Mouse (Mus musculus): ENCODE measurements around the gene Eci3. TPM values are rescaled to one million over a fixed set of nuclear protein-coding genes. Genes with fewer than 3 reads are reported as not detected.
"Not testable (repeated sequence)": the region's sequence is repeated elsewhere in the genome, so short reads cannot be mapped to it uniquely, and the experiment has no call there.

Eci3 gene
- total RNA-seq, 2 experiments from 2014 or later, result 0.44 to 0.66 TPM

DNA sequence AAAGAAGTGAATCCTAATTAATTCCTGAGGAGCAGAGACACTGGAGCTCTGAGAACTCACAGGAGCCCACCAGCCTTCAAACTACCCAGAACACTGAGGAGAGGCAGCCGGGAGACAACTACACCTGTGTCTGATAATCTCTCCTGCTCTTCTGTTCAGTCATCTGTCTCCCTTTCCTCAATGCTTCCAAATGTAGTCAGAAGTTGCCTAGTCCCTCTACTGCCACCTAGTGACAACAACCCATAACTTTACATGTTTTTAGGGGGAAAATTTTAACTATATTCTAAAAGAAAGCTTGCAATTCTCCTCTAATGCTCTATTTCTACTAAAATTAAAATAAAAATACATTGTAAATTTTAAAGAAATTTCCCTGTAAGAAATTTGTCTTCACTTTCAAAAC is 9.5 kb upstream of the Eci3 start:
- Histone ChIP-seq H3K27ac (no peak overlapping the region), H3K4me3 (no peak overlapping the region)
- peak; percentile 68 for TF ChIP-seq CTCF (IDR thresholded peaks at IDR 0.05)
- DNase-seq (ENCODE audit: extremely low spot score in 1 of 2, low spot score in 2 of 2), result no peak
- intact Hi-C loops (cut with DNase I), result loop anchor here (2.0 kb wide), 1 partner anchor 60 kb away; no protein-coding TSS in a partner anchor

DNA sequence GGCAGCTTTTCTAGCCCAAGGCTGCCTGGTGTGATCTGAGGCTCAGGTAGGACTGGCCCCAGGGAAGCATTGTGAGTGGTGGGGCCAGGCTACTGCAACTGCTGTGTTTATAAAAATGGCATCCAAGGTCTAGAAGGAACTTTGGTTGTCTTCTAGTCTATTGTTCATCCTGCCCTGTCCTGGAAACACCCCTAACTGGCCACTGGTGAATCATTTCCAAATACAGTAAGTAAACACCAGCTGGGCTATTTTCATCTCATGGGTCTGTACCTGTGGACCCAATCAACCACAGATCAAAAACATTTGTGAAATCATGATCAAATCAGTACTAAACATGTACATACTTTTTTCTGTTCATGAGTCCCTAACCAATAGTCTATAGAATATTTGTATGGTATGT is 8.8 kb upstream of the Eci3 start:
- H3K4me3 ChIP-seq; H3K27ac ChIP-seq; DNase-seq (ENCODE audit: extremely low spot score in 1 of 2, low spot score in 2 of 2): not testable (repeated sequence)
- intact Hi-C loops (cut with DNase I), result loop anchor here (2.0 kb wide), 1 partner anchor 60 kb away; no protein-coding TSS in a partner anchor

DNA sequence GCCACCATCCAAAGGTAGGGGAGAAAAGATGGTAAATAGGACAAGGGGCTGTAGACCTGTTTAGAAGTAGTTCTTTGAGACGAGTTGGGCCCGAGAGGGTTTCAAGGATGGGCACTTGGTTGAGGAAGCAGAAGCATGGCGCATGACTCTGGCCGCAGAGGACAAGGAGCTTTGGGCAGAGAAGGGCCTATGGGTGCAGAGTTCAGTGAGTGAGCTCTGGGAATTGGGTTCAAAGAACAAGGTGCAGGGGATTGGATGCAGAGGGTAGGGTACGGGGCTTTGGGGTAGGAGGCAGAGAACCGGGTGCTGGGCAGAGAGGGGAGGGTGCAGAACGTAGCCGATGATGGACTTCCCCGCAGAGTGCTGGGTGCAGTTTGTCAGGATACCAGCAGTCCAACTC is 2.0 kb upstream of the Eci3 start:
- intact Hi-C loops (cut with DNase I); DNase-seq (ENCODE audit: extremely low spot score in 1 of 2, low spot score in 2 of 2); H3K27ac ChIP-seq; H3K4me3 ChIP-seq: not testable (repeated sequence)

DNA sequence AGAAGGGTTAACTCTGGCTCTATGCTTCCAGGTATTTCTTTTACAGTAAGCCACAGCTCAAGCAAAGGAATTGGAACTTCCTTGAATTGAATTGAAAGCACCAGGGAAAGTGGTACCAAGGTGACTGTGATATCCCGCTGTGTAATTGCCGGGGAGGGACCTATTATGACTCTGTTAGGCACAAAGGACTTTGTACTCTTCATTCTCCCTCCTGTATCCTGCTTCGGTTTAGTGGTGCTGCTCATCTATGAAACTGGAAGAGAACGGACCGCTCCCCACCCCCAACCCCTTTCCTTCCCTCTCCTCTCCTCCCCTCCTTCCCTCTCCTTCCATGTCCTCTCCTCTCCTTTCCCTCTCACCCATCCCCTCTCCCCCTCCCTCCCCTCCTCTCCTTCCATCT is 1.3 kb upstream of the Eci3 start:
- H3K4me3 ChIP-seq, result peak overlapping the region; percentile 36

DNA sequence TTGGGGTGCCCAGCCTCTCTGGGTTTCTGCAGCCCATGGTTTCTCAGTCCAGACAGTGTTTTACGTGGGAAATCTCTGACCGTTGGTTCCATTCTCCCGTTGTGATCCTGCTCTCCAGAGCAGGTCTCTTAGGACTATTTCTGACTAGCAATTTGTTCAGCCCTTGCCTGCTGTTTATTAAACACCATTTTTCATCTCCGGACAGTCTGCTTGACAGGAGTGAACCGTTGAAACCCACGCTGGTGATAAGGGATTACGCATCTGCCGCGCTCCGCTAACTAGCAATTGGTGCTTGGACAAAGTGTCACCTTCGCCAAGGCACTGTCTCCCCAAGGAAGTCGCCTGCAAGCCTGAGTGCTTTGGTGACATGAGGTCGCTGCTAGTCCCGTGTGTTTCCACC is 809 bp upstream of the Eci3 start:
- intact Hi-C loops (cut with DNase I), result no loop called here
- DNase-seq (ENCODE audit: extremely low spot score in 1 of 2, low spot score in 2 of 2), result no peak
- TF ChIP-seq CTCF (IDR thresholded peaks at IDR 0.05), result no peak
- H3K4me3 ChIP-seq, result peak overlapping the region; percentile 36
- H3K27ac ChIP-seq, result no peak overlapping the region

More for the DNA sequence above, 1.3 kb upstream of the Eci3 start:
- intact Hi-C loops (cut with DNase I), result no loop called here
- no peak for TF ChIP-seq CTCF (IDR thresholded peaks at IDR 0.05)
- DNase-seq (ENCODE audit: extremely low spot score in 1 of 2, low spot score in 2 of 2), result no peak
- H3K27ac ChIP-seq, result no peak overlapping the region

DNA sequence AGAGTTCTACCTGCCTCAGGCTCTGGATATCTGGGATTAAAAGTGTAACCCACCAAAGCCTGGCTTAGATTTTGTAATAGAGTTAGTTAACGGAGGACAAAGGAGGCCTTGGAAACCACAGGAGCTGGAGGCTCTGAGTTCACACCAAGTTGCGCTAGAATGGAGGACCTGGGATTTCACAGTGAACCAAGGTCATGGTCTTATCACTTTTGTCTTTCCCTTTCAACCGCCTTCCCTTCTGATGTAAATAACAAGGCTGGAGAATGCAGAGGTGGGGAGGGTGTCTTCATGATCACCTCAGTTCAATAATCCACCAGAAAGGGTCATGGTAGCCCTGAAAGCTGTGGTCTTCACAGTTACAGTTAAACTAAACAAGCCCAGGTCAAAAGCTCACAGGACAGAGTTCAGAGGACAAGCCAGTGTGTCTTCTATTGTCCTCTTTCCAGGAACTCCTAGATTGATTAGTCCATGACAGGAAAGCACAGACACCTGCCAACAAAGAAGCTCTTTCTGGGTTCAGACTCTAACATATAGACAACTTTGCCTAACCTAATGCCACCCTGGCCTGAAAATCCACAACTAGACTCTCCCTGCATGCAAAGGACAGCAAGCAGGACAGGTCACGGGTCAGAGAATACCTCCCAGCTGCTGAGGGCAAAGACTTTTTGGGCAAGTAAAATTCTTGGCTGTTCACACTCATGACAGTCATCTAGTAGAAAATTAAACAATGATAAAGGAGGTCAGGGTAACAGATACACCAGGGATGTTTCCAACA is 2.4 kb downstream of the Eci3 start:
- intact Hi-C loops (cut with DNase I), result no loop called here
- DNase-seq (ENCODE audit: extremely low spot score in 1 of 2, low spot score in 2 of 2), result no peak
- TF ChIP-seq CTCF (IDR thresholded peaks at IDR 0.05), result no peak
- Histone ChIP-seq H3K4me3 (no peak overlapping the region), H3K27ac (no peak overlapping the region)

DNA sequence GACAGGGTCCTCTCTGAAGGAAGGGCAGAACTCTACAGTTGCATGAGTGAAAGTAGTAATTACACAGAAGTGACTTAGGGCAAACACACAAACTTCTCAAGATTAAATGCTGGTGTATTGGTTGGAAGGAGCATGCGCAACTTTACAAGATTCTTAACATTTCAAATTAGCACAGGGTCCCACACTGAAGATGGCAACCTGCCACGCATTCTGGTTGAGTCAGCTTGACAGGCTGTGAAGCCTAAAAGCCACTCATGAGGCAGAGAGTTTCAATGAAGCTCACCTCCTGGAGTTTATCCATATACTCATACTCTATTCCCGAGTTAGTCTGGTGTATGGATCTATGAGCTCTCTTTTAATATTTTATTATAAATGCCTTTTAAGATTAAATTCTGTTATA is 5.5 kb downstream of the Eci3 start:
- H3K4me3 ChIP-seq; intact Hi-C loops (cut with DNase I); DNase-seq (ENCODE audit: extremely low spot score in 1 of 2, low spot score in 2 of 2); H3K27ac ChIP-seq: not testable (repeated sequence)

DNA sequence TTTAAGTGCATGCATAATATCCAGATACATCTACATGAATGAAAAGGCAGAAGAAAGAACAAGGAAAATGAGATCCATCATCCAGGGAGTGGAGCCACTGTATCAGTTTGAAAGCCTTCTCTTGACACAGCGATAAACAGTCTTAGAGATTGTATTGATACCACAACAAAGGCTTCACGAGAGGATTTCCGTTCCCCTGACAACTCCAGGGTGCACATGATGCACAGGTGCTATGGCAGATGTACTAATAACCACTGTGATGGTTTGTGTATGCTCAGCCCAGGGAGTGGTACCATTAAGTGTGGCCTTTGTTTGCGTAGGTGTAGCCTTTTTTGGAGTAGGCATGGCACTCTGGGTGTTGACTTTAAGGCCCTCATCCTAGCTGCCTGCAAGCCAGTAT is 6.7 kb downstream of the Eci3 start:
- intact Hi-C loops (cut with DNase I), result no loop called here
- no peak for DNase-seq (ENCODE audit: extremely low spot score in 1 of 2, low spot score in 2 of 2)

DNA sequence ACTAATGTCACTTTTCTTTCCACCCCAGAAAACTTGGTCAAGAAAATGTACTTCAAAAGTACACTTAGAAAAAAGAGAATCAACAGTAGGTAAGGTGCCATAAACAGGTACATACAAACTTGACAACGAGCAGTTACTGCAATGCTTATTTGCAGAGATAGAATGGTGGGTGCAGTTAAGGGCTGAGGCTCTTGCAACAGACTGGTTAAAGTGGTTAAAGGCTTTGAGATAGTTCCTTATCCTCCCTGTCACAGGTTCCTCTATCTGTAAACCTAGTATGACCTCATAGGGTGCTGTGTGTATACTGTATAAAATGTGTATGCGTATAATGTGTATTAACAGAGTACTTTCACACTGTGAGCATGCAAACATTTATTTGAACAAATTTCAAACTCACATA is 12.2 kb downstream of the Eci3 start:
- DNase-seq (ENCODE audit: extremely low spot score in 1 of 2, low spot score in 2 of 2); H3K27ac ChIP-seq; H3K4me3 ChIP-seq; intact Hi-C loops (cut with DNase I): not testable (repeated sequence)

More for the DNA sequence above, 6.7 kb downstream of the Eci3 start:
- Histone ChIP-seq H3K4me3 (no peak overlapping the region), H3K27ac (no peak overlapping the region)
- no peak for TF ChIP-seq CTCF (IDR thresholded peaks at IDR 0.05)

DNA sequence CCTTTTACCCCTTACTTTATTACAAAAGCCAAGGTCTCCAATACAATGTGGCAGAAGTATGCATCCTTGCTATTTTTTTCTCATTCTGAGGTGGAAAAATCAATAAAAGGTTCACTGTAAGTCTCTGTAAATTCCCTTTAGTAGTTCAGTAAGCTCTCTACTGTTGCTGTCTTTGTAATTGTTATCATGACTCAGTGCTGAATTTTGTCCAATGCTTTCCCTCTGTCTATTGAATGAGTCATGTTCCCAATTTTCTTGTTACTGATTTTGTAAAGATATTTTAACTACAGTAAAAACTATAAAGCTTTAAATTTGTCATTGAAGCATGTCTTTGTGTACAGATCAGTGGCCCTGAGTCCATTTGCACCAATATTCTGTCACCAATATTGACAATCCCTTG is 21.2 kb downstream of the Eci3 start:
- DNase-seq (ENCODE audit: extremely low spot score in 1 of 2, low spot score in 2 of 2), result no peak
- intact Hi-C loops (cut with DNase I), result no loop called here
- TF ChIP-seq CTCF (IDR thresholded peaks at IDR 0.05), result no peak

DNA sequence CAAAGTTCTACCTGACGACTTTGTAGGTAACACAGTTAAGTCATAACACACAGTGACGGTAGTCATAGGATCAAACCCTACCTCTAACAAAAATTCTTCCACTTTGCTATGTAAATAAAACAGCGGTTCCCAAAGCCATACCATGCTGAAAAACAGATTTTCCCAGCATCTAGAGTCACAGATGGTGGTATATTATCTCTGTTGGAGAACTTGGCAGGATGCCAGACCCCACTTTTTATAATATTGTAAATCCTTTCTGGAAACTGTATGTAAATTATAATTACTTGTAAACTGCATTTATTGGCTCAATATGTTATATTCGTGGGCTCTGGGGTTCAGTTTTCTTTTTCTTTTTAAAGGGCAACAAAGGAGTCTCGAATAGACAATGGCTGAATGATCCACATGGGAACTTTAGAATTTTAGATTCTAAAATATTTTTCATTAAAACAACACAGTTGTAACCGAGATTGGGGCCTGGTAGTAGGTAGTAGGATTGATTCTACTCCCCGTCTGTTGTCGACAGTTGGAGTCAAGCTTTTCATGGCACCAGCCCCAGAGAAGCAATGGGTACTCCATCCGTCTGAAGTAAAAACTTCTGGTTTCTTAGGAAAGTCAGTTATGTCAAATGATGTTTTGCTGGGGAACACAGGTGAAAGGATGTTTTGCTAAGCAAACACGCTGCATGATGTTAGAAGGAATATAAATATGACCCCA is 28.5 kb downstream of the Eci3 start:
- intact Hi-C loops (cut with DNase I), result no loop called here
- DNase-seq (ENCODE audit: extremely low spot score in 1 of 2, low spot score in 2 of 2), result no peak
- no peak overlapping the region for H3K27ac ChIP-seq
- H3K4me3 ChIP-seq, result no peak overlapping the region
- TF ChIP-seq CTCF (IDR thresholded peaks at IDR 0.05), result no peak

More for the DNA sequence above, 21.2 kb downstream of the Eci3 start:
- Histone ChIP-seq H3K4me3 (no peak overlapping the region), H3K27ac (no peak overlapping the region)

DNA sequence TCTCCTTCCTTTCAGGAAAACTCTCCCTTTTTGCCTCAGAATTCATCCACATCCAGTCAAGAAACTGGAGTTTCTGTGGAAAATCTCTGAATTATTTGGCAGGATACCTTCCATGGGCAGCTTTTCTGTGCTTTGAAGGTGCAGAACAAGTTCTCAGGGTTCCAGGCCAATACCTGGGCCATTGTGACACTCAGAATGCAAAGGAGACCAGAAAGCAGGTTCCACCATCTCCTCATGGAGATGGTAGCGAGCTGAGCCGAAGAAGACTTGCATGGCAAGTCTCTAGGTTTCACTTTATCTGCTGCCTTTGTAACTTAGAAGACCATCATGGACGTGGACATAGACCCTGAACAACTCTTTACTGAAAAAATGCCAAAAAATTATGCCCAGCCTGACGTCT is 39.4 kb downstream of the Eci3 start, which contains the start of the genes Fam217a and 4933417A18Rik:
TSS of gene Fam217a (minus strand) at position 101 of the 400 bp plus-strand sequence.
TSS of gene 4933417A18Rik (plus strand) at position 200 of the 400 bp plus-strand sequence.
- no peak within 1 kb of the TSS for H3K27ac ChIP-seq
- H3K4me3 ChIP-seq, result no peak within 1 kb of the TSS
- no peak for TF ChIP-seq CTCF (IDR thresholded peaks at IDR 0.05)
- intact Hi-C loops (cut with DNase I), result no loop called here
- DNase-seq (ENCODE audit: extremely low spot score in 1 of 2, low spot score in 2 of 2), result no peak

Measured in left cerebral cortex, adult 2 months (tissue).